In genomic region chr1:43127196-43127595, GRCm38 (mm10) we compare ENCODE assay signal across 14 mouse cellular contexts.
"Had no signal": no experiment of that assay in that cellular context is flagged by ENCODE, and none has a peak within 500 bp of the region (broad histone marks: within the 10 kb centered on the region; RNA-seq: fewer than 3 reads in every experiment).

No protein-coding gene starts in this region.

- H3K4me3 ChIP-seq: left cerebral cortex, adult 2 months; liver, embryonic 13.5 days; neural tube, embryonic 13.5 days had no signal

- H3K27ac ChIP-seq: left cerebral cortex, adult 2 months; liver, embryonic 13.5 days; neural tube, embryonic 13.5 days had no signal

- H3K4me1 ChIP-seq: liver, embryonic 13.5 days; neural tube, embryonic 13.5 days had no signal

- H3K9ac ChIP-seq: liver, embryonic 13.5 days; liver, postnatal 0 days; lung, embryonic 14.5 days; neural tube, embryonic 13.5 days had no signal

- ATAC-seq: intestine, postnatal 0 days; liver, postnatal 0 days had no signal

- H3K27me3 ChIP-seq: liver, embryonic 13.5 days; neural tube, embryonic 13.5 days had no signal

- DNase-seq: kidney, adult 9 months; kidney, postnatal 36 days; layer of hippocampus, postnatal 36 days; liver, embryonic 13.5 days; liver, postnatal 0 days; lung, embryonic 14.5 days; lung, postnatal 10 days; midbrain, embryonic 14.5 days; thymus, adult 18-20 months; thymus, postnatal 36 days had no signal

- H3K4me2 ChIP-seq: liver, embryonic 13.5 days; lung, embryonic 14.5 days; midbrain, embryonic 11.5 days; neural tube, embryonic 13.5 days had no signal

- H3K9me3 ChIP-seq: liver, embryonic 13.5 days; neural tube, embryonic 13.5 days had no signal

- H3K36me3 ChIP-seq: liver, embryonic 13.5 days had no signal
